Mouse (Mus musculus) erythroblast, embryonic 14.5 days (primary cell): ENCODE measurements around the gene Gm28035.

ENCODE experiments used
- GATA1 ChIP-seq: IDR thresholded peaks from 2 replicates; pipeline ENCODE4 v1.6.1; 2012; ENCODE audit warnings: low read length, inconsistent platforms, mixed read lengths
- TAL1 ChIP-seq: IDR thresholded peaks from 3 replicates; pipeline ENCODE4 v1.6.1; 2012; ENCODE audit warnings: low read length, inconsistent platforms, mixed read lengths

GRCm38 (mm10) chr2:30205629-30206357 is 34.6 kb upstream of the Gm28035 start, which contains the start of gene Kyat1:
- TF ChIP-seq GATA1 (no peak), TAL1 (no peak)
